Mouse (Mus musculus): ENCODE results near the gene Atcay. TPM values are rescaled to one million over a fixed set of nuclear protein-coding genes. Genes with fewer than 3 reads are reported as not detected.

The Atcay gene
- polyA plus RNA-seq, 1 experiment from 2014 or later: 102 TPM

GRCm38 (mm10) chr10:81210154-81210553 lies 20.5 kb downstream of the Atcay start:
- no peaks in the 10 kb centered on the region; the same call in 1 of the 2 replicates for H3K9me3 ChIP-seq (replicated peaks; ENCODE audit: control insufficient read depth, low read length, poor library complexity, severe bottlenecking)
- no peaks in the 10 kb centered on the region for H3K27me3 ChIP-seq (ENCODE audit: control insufficient read depth, insufficient read depth, low read depth, low read length)
- no peak overlapping the region for H3K4me2 ChIP-seq (ENCODE audit: low read length)
- no peak overlapping the region for H3K27ac ChIP-seq (ENCODE audit: low read length)
- no peak overlapping the region for H3K9ac ChIP-seq (ENCODE audit: low read depth, low read length)
- peaks cover 64% of the 10 kb centered on the region for H3K36me3 ChIP-seq (ENCODE audit: control insufficient read depth, insufficient read depth, low read length)
- no peaks in the 10 kb centered on the region for H3K4me1 ChIP-seq (ENCODE audit: control insufficient read depth, insufficient read depth, low read length)
- WGBS: 95% methylated on average over 5 of the region's 5 CpGs
- no peak for ATAC-seq
- no peak overlapping the region for H3K4me3 ChIP-seq (ENCODE audit: low read depth, low read length)

- Histone ChIP-seq H3K27ac (ENCODE audit: low read length) (peak overlapping the region; percentile 45; the same call in 1 of the 2 replicates), H3K4me2 (ENCODE audit: low read length) (no peak overlapping the region), H3K4me1 (ENCODE audit: control insufficient read depth, insufficient read depth, low read length) (no peaks in the 10 kb centered on the region), H3K9ac (ENCODE audit: low read depth, low read length) (no peak overlapping the region), H3K4me3 (ENCODE audit: low read depth, low read length) (no peak overlapping the region), H3K36me3 (ENCODE audit: control insufficient read depth, insufficient read depth, low read length) (peaks cover 19% of the 10 kb centered on the region; the same call in 1 of the 2 replicates), H3K9me3 (replicated peaks; ENCODE audit: control insufficient read depth, low read length, poor library complexity, severe bottlenecking) (no peaks in the 10 kb centered on the region), H3K27me3 (ENCODE audit: control insufficient read depth, insufficient read depth, low read depth, low read length) (no peaks in the 10 kb centered on the region; the same call in 1 of the 2 replicates)
- WGBS: 71% methylated on average over 4 of the region's 4 CpGs
- no peak for ATAC-seq
Measured at GRCm38 (mm10) chr10:81204137-81204536, 26.5 kb downstream of the Atcay start.

GRCm38 (mm10) chr10:81202978-81203720 lies 27.5 kb downstream of the Atcay start:
- 75% methylated on average over 8 of the region's 8 CpGs for WGBS
- Histone ChIP-seq H3K27me3 (ENCODE audit: control insufficient read depth, insufficient read depth, low read depth, low read length) (no peaks in the 10 kb centered on the region; the same call in 1 of the 2 replicates), H3K9ac (ENCODE audit: low read depth, low read length) (no peak overlapping the region), H3K4me3 (ENCODE audit: low read depth, low read length) (no peak overlapping the region), H3K36me3 (ENCODE audit: control insufficient read depth, insufficient read depth, low read length) (peaks cover 15% of the 10 kb centered on the region; the same call in 1 of the 2 replicates), H3K4me1 (ENCODE audit: control insufficient read depth, insufficient read depth, low read length) (no peaks in the 10 kb centered on the region), H3K4me2 (ENCODE audit: low read length) (no peak overlapping the region), H3K27ac (ENCODE audit: low read length) (peak overlapping the region; percentile 45; the same call in 1 of the 2 replicates), H3K9me3 (replicated peaks; ENCODE audit: control insufficient read depth, low read length, poor library complexity, severe bottlenecking) (no peaks in the 10 kb centered on the region)
- peak; percentile 5; the same call in 1 of the 2 replicates for ATAC-seq

- H3K4me1 ChIP-seq (ENCODE audit: control insufficient read depth, insufficient read depth, low read length): no peaks in the 10 kb centered on the region
- H3K9ac ChIP-seq (ENCODE audit: low read depth, low read length): no peak within 1 kb of the TSS
- H3K4me3 ChIP-seq (ENCODE audit: low read depth, low read length): no peak within 1 kb of the TSS
- 56% methylated on average over 13 of the region's 13 CpGs for WGBS
- H3K9me3 ChIP-seq (replicated peaks; ENCODE audit: control insufficient read depth, low read length, poor library complexity, severe bottlenecking): no peaks in the 10 kb centered on the region
- ATAC-seq: no peak
- peaks cover 11% of the 10 kb centered on the region; the same call in 1 of the 2 replicates for H3K36me3 ChIP-seq (ENCODE audit: control insufficient read depth, insufficient read depth, low read length)
- no peaks in the 10 kb centered on the region; the same call in 1 of the 2 replicates for H3K27me3 ChIP-seq (ENCODE audit: control insufficient read depth, insufficient read depth, low read depth, low read length)
- H3K4me2 ChIP-seq (ENCODE audit: low read length): no peak within 1 kb of the TSS
- H3K27ac ChIP-seq (ENCODE audit: low read length): no peak within 1 kb of the TSS
Measured at GRCm38 (mm10) chr10:81201807-81202758, 28.6 kb downstream of the Atcay start, which contains the start of gene Nmrk2. Gene Nmrk2, minus strand, starts transcription at chr10:81202051.

GRCm38 (mm10) chr10:81200605-81201287 lies 29.9 kb downstream of the Atcay start:
- H3K4me2 ChIP-seq (ENCODE audit: low read length): no peak overlapping the region
- peaks cover 11% of the 10 kb centered on the region for H3K27me3 ChIP-seq (ENCODE audit: control insufficient read depth, insufficient read depth, low read depth, low read length)
- H3K4me1 ChIP-seq (ENCODE audit: control insufficient read depth, insufficient read depth, low read length): no peaks in the 10 kb centered on the region
- H3K27ac ChIP-seq (ENCODE audit: low read length): no peak overlapping the region
- ATAC-seq: no peak
- no peak overlapping the region for H3K4me3 ChIP-seq (ENCODE audit: low read depth, low read length)
- WGBS: 80% methylated on average over 20 of the region's 20 CpGs
- no peak overlapping the region for H3K9ac ChIP-seq (ENCODE audit: low read depth, low read length)
- no peaks in the 10 kb centered on the region for H3K9me3 ChIP-seq (replicated peaks; ENCODE audit: control insufficient read depth, low read length, poor library complexity, severe bottlenecking)
- peaks cover 6% of the 10 kb centered on the region; the same call in 1 of the 2 replicates for H3K36me3 ChIP-seq (ENCODE audit: control insufficient read depth, insufficient read depth, low read length)

GRCm38 (mm10) chr10:81200141-81200540 lies 30.5 kb downstream of the Atcay start:
- Histone ChIP-seq H3K4me2 (ENCODE audit: low read length) (no peak overlapping the region), H3K27ac (ENCODE audit: low read length) (no peak overlapping the region), H3K4me1 (ENCODE audit: control insufficient read depth, insufficient read depth, low read length) (no peaks in the 10 kb centered on the region), H3K36me3 (ENCODE audit: control insufficient read depth, insufficient read depth, low read length) (peaks cover 5% of the 10 kb centered on the region; the same call in 1 of the 2 replicates), H3K9me3 (replicated peaks; ENCODE audit: control insufficient read depth, low read length, poor library complexity, severe bottlenecking) (no peaks in the 10 kb centered on the region), H3K4me3 (ENCODE audit: low read depth, low read length) (no peak overlapping the region), H3K9ac (ENCODE audit: low read depth, low read length) (no peak overlapping the region), H3K27me3 (ENCODE audit: control insufficient read depth, insufficient read depth, low read depth, low read length) (peaks cover 16% of the 10 kb centered on the region)
- WGBS: 83% methylated on average over 13 of the region's 13 CpGs
- no peak for ATAC-seq

- Histone ChIP-seq H3K4me2 (ENCODE audit: low read length) (no peak overlapping the region), H3K9me3 (replicated peaks; ENCODE audit: control insufficient read depth, low read length, poor library complexity, severe bottlenecking) (no peaks in the 10 kb centered on the region), H3K27ac (ENCODE audit: low read length) (no peak overlapping the region), H3K9ac (ENCODE audit: low read depth, low read length) (no peak overlapping the region), H3K4me1 (ENCODE audit: control insufficient read depth, insufficient read depth, low read length) (peaks cover 4% of the 10 kb centered on the region), H3K36me3 (ENCODE audit: control insufficient read depth, insufficient read depth, low read length) (no peaks in the 10 kb centered on the region), H3K27me3 (ENCODE audit: control insufficient read depth, insufficient read depth, low read depth, low read length) (peaks cover 22% of the 10 kb centered on the region), H3K4me3 (ENCODE audit: low read depth, low read length) (no peak overlapping the region)
- no peak for ATAC-seq
- 78% methylated on average over 6 of the region's 6 CpGs for WGBS
Measured at GRCm38 (mm10) chr10:81198990-81199389, 31.6 kb downstream of the Atcay start.

- Histone ChIP-seq H3K36me3 (ENCODE audit: control insufficient read depth, insufficient read depth, low read length) (no peaks in the 10 kb centered on the region), H3K9ac (ENCODE audit: low read depth, low read length) (no peak overlapping the region), H3K27me3 (ENCODE audit: control insufficient read depth, insufficient read depth, low read depth, low read length) (peaks cover 22% of the 10 kb centered on the region), H3K9me3 (replicated peaks; ENCODE audit: control insufficient read depth, low read length, poor library complexity, severe bottlenecking) (no peaks in the 10 kb centered on the region), H3K4me3 (ENCODE audit: low read depth, low read length) (no peak overlapping the region), H3K4me2 (ENCODE audit: low read length) (no peak overlapping the region), H3K4me1 (ENCODE audit: control insufficient read depth, insufficient read depth, low read length) (peaks cover 10% of the 10 kb centered on the region), H3K27ac (ENCODE audit: low read length) (no peak overlapping the region)
- no peak for ATAC-seq
- WGBS: 2% methylated on average over 9 of the region's 9 CpGs
Measured at GRCm38 (mm10) chr10:81198230-81198629, 32.4 kb downstream of the Atcay start.

Measured in midbrain, embryonic 16.5 days (tissue).